Mouse (Mus musculus) gastrocnemius, postnatal 14 days (tissue): ENCODE measurements around the gene Gm45837. TPM values are rescaled to one million over a fixed set of nuclear protein-coding genes. Genes with fewer than 3 reads are reported as not detected.
"Not testable (repeated sequence)": the region's sequence is repeated elsewhere in the genome, so short reads cannot be mapped to it uniquely, and the experiment has no call there.

ENCODE experiments used
- DNase-seq: peaks from one replicate; pipeline ENCODE4 v3.0.0; 2021; ENCODE audit warnings: mixed read lengths
- intact Hi-C: fragments of 180-260 bp; cut with DNase I; formaldehyde crosslinking; loops from one replicate; pipeline ENCODE4 v1.15.1; 2025; ENCODE audit warnings: low total_unique reads
- microRNA-seq, 2 experiments: library from miRNA; unstranded; fragments of <30 nt; microRNA quantifications; one replicate each; pipeline ENCODE4 v1.2.0; 2021
- total RNA-seq, 2 experiments: library from RNA; stranded (reverse); gene quantifications; 2 replicates each; pipeline ENCODE4 v1.2.3; 2021

The Gm45837 gene
- total RNA-seq, 2 experiments from 2014 or later: 2.3 to 6.4 TPM

DNA sequence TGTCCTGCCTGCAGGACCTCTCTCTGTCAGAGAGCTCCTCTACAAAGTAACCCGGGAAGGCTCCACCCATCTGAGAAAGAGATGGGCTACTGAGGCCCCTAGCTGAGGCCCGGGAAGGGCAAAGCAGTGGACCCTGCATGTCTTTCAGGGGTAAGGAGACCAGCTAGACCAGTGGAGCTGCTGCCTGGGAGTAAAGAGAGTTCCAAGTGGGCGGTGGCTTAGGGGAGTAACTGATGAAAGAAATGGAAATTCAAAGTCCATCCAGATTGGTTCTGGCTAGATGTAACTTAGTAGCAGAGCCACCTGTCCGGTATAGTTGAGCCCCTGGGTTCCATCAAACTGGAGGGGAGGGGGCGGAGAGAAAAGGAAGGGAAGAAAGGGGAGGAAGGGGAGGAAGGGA, 123.7 kb downstream of the Gm45837 start:
- no peak for DNase-seq
- intact Hi-C loops: no loop called here

DNA sequence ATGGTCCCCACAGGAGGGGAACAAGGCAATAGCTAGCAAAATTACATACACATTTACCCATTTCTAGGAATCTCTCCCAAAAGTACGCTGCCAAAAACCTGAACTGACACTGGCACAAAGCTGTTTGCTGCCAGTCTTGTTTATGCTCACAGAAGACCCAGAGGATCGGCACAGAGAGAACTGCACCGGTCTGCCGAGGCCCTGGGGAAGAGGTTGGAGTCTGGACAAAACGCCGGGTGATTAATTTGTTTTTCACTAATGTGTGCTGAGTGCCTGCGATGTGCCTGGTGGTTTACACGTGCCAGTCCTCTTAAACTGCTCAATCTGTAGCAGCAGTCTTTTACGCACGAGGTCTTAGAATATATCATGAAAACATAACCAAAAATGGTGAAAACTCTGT, 124.4 kb downstream of the Gm45837 start:
- intact Hi-C loops: no loop called here
- DNase-seq: no peak

- DNase-seq: no peak
- intact Hi-C loops: no loop called here
These were observed 124.8 kb downstream of the Gm45837 start for GRCm38 (mm10) chr7:101535517-101535916.

GRCm38 (mm10) chr7:101537541-101537940, 126.9 kb downstream of the Gm45837 start:
- intact Hi-C loops: no loop called here
- DNase-seq: no peak

- intact Hi-C loops: no loop called here
- no peak for DNase-seq
These were observed 127.7 kb downstream of the Gm45837 start for GRCm38 (mm10) chr7:101538141-101538933.

DNA sequence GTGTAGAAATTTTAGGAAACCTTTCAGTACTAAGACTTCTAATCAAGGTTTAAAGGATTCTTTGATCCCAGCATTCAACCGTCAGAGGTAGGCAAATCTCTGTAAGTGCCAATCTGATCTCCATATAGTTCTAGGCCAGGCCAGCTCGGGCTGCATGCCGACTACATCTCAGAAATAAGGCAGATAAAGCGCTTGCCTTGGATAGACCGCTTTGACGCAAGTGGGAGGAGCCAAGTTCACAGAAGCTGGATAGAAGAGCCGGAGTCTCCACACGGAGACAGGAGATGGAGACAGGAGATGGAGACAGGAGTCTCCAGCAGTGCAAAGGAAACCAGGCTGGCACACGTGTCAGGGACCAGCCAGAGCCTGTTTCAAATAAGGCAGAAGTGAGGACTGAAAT, 129.1 kb downstream of the Gm45837 start:
- DNase-seq: no peak
- intact Hi-C loops: no loop called here

GRCm38 (mm10) chr7:101540684-101541083, 130.0 kb downstream of the Gm45837 start:
- DNase-seq: no peak
- intact Hi-C loops: no loop called here

DNA sequence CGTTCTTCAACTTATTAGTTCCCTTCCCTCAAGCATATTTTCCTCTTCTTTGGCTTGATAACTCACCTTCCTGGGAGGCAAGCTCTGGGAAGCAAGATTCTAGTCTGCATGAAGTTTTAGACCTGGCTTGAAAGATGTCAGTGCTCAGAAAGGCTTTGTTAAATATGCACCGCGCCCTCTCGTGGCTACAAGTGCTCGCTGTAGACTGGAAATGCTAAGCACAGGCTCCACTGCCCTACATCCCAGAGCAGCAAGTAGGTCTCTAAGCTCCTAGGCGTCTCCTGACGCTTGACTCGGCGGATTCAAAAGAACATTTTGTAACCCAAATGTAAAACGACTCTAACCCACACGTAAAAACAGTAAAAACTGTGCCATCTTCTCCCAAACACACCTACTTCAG, 130.4 kb downstream of the Gm45837 start:
- DNase-seq: peak; percentile 62
- intact Hi-C loops: no loop called here

GRCm38 (mm10) chr7:101541734-101542133, 131.0 kb downstream of the Gm45837 start:
- intact Hi-C loops: no loop called here
- no peak for DNase-seq

DNA sequence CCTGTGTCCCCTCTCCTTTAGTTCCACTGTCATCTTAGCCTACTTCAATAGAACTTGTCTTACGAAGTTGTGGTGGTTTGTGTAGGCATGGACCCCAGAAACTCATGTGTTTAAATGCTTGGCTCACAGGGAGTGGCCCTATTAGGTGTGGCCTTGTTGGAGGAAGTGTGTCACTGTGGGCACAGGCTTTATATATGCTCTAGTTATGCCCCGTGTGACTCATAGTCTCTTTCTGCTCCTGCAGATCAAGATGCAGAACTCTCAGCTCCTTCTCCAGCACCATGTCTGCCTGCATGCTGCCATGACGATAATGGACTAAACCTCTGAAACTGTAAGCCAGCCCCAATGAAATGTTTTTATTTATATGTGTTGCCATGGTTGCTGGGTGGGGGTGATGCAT, 137.0 kb downstream of the Gm45837 start:
- intact Hi-C loops: no loop called here
- no peak for DNase-seq

DNA sequence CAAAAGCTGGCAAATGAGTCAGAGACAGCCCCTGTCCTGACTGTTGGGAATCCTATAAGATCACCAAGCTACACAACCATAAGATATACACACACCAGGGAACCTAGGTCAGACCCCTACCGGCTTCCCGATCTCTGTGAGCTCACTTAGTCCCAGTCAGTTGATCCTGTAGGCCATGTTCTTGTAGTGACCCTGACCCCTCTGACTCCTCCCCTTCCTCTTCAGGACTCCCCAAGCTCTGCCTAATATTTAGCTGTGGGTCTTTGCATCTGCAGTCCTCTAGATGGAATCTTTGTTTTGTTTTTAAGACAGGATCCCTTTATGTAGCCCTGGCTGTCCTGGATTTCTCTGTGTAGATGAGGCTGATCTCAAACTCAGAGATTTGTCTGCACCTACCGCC, 138.6 kb downstream of the Gm45837 start:
- intact Hi-C loops: no loop called here
- DNase-seq: no peak

DNA sequence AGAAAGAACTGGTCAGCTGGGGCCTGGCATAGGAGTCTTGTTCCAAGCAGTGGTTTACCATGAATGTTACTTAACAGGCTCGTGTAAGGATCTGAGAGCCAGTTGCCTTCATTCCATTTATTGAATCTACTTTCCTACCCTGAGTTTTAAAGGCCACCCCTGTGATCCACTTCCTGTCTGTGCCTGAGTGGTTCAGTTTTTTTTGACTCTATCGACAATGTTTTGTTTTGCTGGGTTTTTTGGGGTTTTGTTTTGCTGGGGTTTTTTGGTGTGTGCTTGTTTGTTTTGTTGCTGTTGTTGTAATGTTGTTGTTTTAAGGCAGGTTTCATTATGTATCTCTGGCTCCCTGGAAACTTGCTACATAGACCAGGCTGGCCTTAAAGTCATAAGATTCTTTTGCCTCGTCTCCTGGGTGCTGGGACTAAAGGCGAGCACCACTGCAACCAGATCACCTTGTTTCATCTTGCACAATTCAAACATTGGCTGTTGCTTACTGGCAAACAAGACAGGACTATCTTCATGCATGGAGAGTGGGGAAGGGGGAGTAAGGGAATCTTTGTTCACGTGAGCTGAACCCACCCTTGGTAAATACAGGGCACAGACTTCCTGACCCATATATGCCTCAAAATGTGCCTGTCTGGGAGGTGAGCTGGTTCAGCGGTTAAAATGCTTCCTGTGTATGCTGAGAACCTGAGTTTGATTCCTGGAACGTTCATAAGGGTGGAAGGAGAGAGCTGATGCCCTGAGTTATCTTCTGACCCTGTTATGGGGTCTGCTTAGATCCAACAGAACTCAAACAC, 140.2 kb downstream of the Gm45837 start:
- no peak for DNase-seq
- intact Hi-C loops: no loop called here

- intact Hi-C loops: no loop called here
- no peak for DNase-seq
These were observed 140.8 kb downstream of the Gm45837 start for GRCm38 (mm10) chr7:101551530-101551929.

GRCm38 (mm10) chr7:101555473-101555872, 144.8 kb downstream of the Gm45837 start:
- intact Hi-C loops, DNase-seq: not testable (repeated sequence)

- intact Hi-C loops: no loop called here
- no peak for DNase-seq
These were observed 146.7 kb downstream of the Gm45837 start for GRCm38 (mm10) chr7:101557391-101557790.

DNA sequence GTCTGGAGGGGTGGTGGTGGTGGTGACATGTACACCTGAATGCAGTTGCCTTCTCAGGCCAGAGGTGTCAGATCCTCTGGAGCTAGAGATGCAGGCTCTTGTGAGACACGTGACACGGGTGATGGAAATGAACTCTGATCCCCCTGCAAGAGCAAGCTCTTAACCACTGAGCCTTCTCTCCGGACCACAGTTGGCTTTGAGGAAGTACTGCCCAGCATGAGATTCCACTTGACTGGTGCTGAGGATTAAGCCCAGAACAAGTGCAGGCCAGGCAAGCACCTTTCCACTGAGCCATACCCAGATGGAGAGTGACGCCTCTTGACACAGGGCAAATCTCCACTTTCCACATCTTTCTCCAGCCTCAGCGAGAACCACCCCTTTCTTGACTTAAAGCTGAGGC, 148.7 kb downstream of the Gm45837 start:
- intact Hi-C loops, DNase-seq: not testable (repeated sequence)

Small RNA genes within 50 kb of the gene (microRNA-seq; reads per million reads assigned to microRNA genes)
- gene Mir139: 14,952 to 16,247 reads per million in 2 experiments

Other genes starting within 250 kb of the Gm45837 start
- gene Atg16l2, start 108.6 kb upstream of the Gm45837 start, total RNA-seq: 1 to 10 TPM; 5.7 to 7.3 TPM
- 10 to 100 TPM; 19.1 to 19.9 TPM for gene Stard10, start 93.8 kb upstream of the Gm45837 start, total RNA-seq
- gene Arap1, start 62.8 kb upstream of the Gm45837 start, total RNA-seq: 10 to 100 TPM; 19.5 to 21.0 TPM
- gene Pde2a, start 10.8 kb downstream of the Gm45837 start, total RNA-seq: 10 to 100 TPM; 35.1 to 37.3 TPM
- not detected for gene Art2b, start 174.7 kb downstream of the Gm45837 start, total RNA-seq